Mouse (Mus musculus) midbrain, postnatal 0 days (tissue): Measurements from ENCODE around the gene Bap1. TPM values are rescaled to one million over a fixed set of nuclear protein-coding genes. Genes with fewer than 3 reads are reported as not detected.
A peak's percentile ranks its signal among the peaks of the same experiment; 100 is the strongest.

ENCODE experiments used
- ATAC-seq: fragments of 200-750 bp; cut with Nextera tagmentation; 2 replicates; pipeline ENCODE4 v1.8.0; 2017; ENCODE audit warnings: moderate number of reproducible peaks, mild to moderate bottlenecking, moderate TSS enrichment, moderate library complexity; ENCODE audit not compliant: low FRiP score
- DNase-seq: peaks from one replicate; pipeline ENCODE4 v3.0.0-alpha.2; 2015; ENCODE audit warnings: low spot score
- H3K27ac ChIP-seq: fragments of 300-500 bp; sonication (generic); 2 replicates; pipeline ENCODE4 v1.5.1; 2014; ENCODE audit warnings: low read depth, mild to moderate bottlenecking, low read length, mixed read lengths
- H3K27me3 ChIP-seq: fragments of 300-500 bp; sonication (generic); 2 replicates; pipeline ENCODE4 v1.6.1; 2014; ENCODE audit warnings: low read length, control low read depth, mixed read lengths; ENCODE audit not compliant: insufficient read depth
- H3K36me3 ChIP-seq: fragments of 300-500 bp; sonication (generic); 2 replicates; pipeline ENCODE4 v1.6.1; 2014; ENCODE audit warnings: low read length, control low read depth, mixed read lengths; ENCODE audit not compliant: insufficient read depth
- H3K4me1 ChIP-seq: fragments of 300-500 bp; sonication (generic); 2 replicates; pipeline ENCODE4 v1.6.1; 2014; ENCODE audit warnings: mild to moderate bottlenecking, control low read depth, antibody characterized with exemption, low read length, mixed read lengths; ENCODE audit not compliant: insufficient read depth
- H3K4me2 ChIP-seq: fragments of 300-500 bp; sonication (generic); 2 replicates; pipeline ENCODE4 v1.6.1; 2014; ENCODE audit warnings: low read depth, mild to moderate bottlenecking, low read length, mixed read lengths; ENCODE audit not compliant: poor library complexity, severe bottlenecking
- H3K4me3 ChIP-seq: fragments of 300-500 bp; sonication (generic); 2 replicates; pipeline ENCODE4 v1.5.1; 2014; ENCODE audit warnings: low read depth, mild to moderate bottlenecking, low read length, moderate library complexity
- H3K9ac ChIP-seq: fragments of 300-500 bp; sonication (generic); replicated peaks from 2 replicates; pipeline ENCODE4 v1.6.1; 2014; ENCODE audit warnings: mild to moderate bottlenecking, low read length, moderate library complexity, mixed read lengths; ENCODE audit not compliant: poor library complexity, severe bottlenecking
- H3K9me3 ChIP-seq: fragments of 300-500 bp; sonication (generic); 2 replicates; pipeline ENCODE4 v1.6.1; 2016; ENCODE audit warnings: low read length, control low read depth
- CTCF ChIP-seq: IDR thresholded peaks from 2 replicates; pipeline ENCODE4 v1.5.1; 2016; ENCODE audit warnings: antibody characterized with exemption, mild to moderate bottlenecking
- WGBS: fragments of 180-500 bp; shearing (Covaris S2); extraction: QIAGEN DNeasy Blood & Tissue Kit; methylation state at CpG from one replicate; pipeline ENCODE4 v1.1.7; 2014; 5-methylcytosine and 5-hydroxymethylcytosine counted together
- polyA plus RNA-seq: library from polyadenylated mRNA; unstranded; fragments of >200 nt; fragmentation: Nextera tagmentation; extraction: Ambion mirVana; gene quantifications from 2 replicates; pipeline ENCODE4 v1.2.1, GENCODE M21; 2015
- total RNA-seq: library from RNA; depleted of rRNA; stranded (reverse); fragments of >200 nt; gene quantifications from 2 replicates; pipeline ENCODE4 v1.2.3, GENCODE M21; 2014

The Bap1 gene
- total and polyA plus RNA-seq, 2 experiments from 2014 or later = 103 to 112 TPM

GRCm38 (mm10) chr14:31207070-31207830 is 44.0 kb upstream of the Bap1 start:
- 73% methylated on average over 13 of the region's 13 CpGs for WGBS
- ATAC-seq (no peak), DNase-seq (peak; percentile 16)
- Histone ChIP-seq H3K27me3 (no peaks in the 10 kb centered on the region), H3K4me3 (peak overlapping the region; percentile 76), H3K4me1 (peaks cover 9% of the 10 kb centered on the region; the same call in 1 of the 2 replicates), H3K4me2 (peak overlapping the region; percentile 93), H3K36me3 (peaks cover 18% of the 10 kb centered on the region), H3K9me3 (no peaks in the 10 kb centered on the region), H3K9ac (peak overlapping the region; percentile 92), H3K27ac (peak overlapping the region; percentile 92)
- no peak for TF ChIP-seq CTCF

GRCm38 (mm10) chr14:31208084-31208483 is 43.2 kb upstream of the Bap1 start, which contains the start of gene Tnnc1:
TSS of gene Tnnc1 (plus strand) at chr14:31208312.
- no peak for ATAC-seq
- H3K27me3 ChIP-seq = no peaks in the 10 kb centered on the region
- peaks cover 11% of the 10 kb centered on the region for H3K36me3 ChIP-seq
- no peak for TF ChIP-seq CTCF
- DNase-seq = no peak
- H3K4me1 ChIP-seq = peaks cover 9% of the 10 kb centered on the region; the same call in 1 of the 2 replicates
- peak within 1 kb of the TSS; percentile 92 for H3K9ac ChIP-seq
- peak within 1 kb of the TSS; percentile 92 for H3K27ac ChIP-seq
- H3K4me3 ChIP-seq = peak within 1 kb of the TSS; percentile 76; the same call in 1 of the 2 replicates
- peak within 1 kb of the TSS; percentile 93 for H3K4me2 ChIP-seq
- H3K9me3 ChIP-seq = no peaks in the 10 kb centered on the region
- 84% methylated on average over 2 of the region's 2 CpGs for WGBS

GRCm38 (mm10) chr14:31209133-31209557 is 42.1 kb upstream of the Bap1 start:
- Histone ChIP-seq H3K27me3 (no peaks in the 10 kb centered on the region), H3K4me3 (no peak overlapping the region)
- WGBS = 80% methylated on average over 4 of the region's 4 CpGs

GRCm38 (mm10) chr14:31211854-31212253 is 39.4 kb upstream of the Bap1 start:
- TF ChIP-seq CTCF = no peak
- no peaks in the 10 kb centered on the region for H3K36me3 ChIP-seq
- H3K9ac ChIP-seq = no peak overlapping the region
- no peak overlapping the region for H3K4me2 ChIP-seq
- no peak overlapping the region for H3K4me3 ChIP-seq
- H3K9me3 ChIP-seq = no peaks in the 10 kb centered on the region
- no peaks in the 10 kb centered on the region for H3K4me1 ChIP-seq
- H3K27ac ChIP-seq = no peak overlapping the region
- H3K27me3 ChIP-seq = no peaks in the 10 kb centered on the region
- no peak for DNase-seq
- ATAC-seq = no peak
- 87% methylated on average over 6 of the region's 6 CpGs for WGBS

More at GRCm38 (mm10) chr14:31209133-31209557, 42.1 kb upstream of the Bap1 start:
- Histone ChIP-seq H3K4me1 (peaks cover 9% of the 10 kb centered on the region; the same call in 1 of the 2 replicates), H3K27ac (no peak overlapping the region), H3K4me2 (no peak overlapping the region), H3K9me3 (no peaks in the 10 kb centered on the region), H3K9ac (no peak overlapping the region), H3K36me3 (peaks cover 2% of the 10 kb centered on the region)
- no peak for DNase-seq
- TF ChIP-seq CTCF = no peak
- ATAC-seq = no peak

GRCm38 (mm10) chr14:31212499-31212898 is 38.8 kb upstream of the Bap1 start:
- Histone ChIP-seq H3K4me2 (no peak overlapping the region), H3K9ac (no peak overlapping the region), H3K36me3 (no peaks in the 10 kb centered on the region), H3K4me3 (no peak overlapping the region), H3K4me1 (no peaks in the 10 kb centered on the region), H3K27ac (no peak overlapping the region), H3K9me3 (no peaks in the 10 kb centered on the region), H3K27me3 (no peaks in the 10 kb centered on the region)
- TF ChIP-seq CTCF = no peak
- no peak for DNase-seq
- WGBS = 93% methylated on average over 3 of the region's 3 CpGs
- ATAC-seq = no peak

GRCm38 (mm10) chr14:31213868-31214267 is 37.4 kb upstream of the Bap1 start:
- DNase-seq (no peak), ATAC-seq (no peak)
- Histone ChIP-seq H3K27ac (no peak overlapping the region), H3K9me3 (no peaks in the 10 kb centered on the region), H3K36me3 (no peaks in the 10 kb centered on the region), H3K9ac (no peak overlapping the region), H3K4me2 (no peak overlapping the region), H3K4me1 (no peaks in the 10 kb centered on the region), H3K4me3 (no peak overlapping the region), H3K27me3 (no peaks in the 10 kb centered on the region)
- WGBS = 70% methylated on average over 8 of the region's 8 CpGs
- no peak for TF ChIP-seq CTCF
